Mouse (Mus musculus) neural tube, embryonic 12.5 days (tissue): ENCODE results near the gene Dtnbp1. TPM values are rescaled to one million over a fixed set of nuclear protein-coding genes. Genes with fewer than 3 reads are reported as not detected.

Experiments used
- ATAC-seq: fragments of 200-750 bp; cut with Nextera tagmentation; 2 replicates; pipeline ENCODE4 v1.8.0; 2017; ENCODE audit warnings: low read depth, mild to moderate bottlenecking, moderate TSS enrichment, moderate library complexity; ENCODE audit not compliant: low FRiP score
- H3K27ac ChIP-seq: fragments of 300-500 bp; sonication (generic); 2 replicates; pipeline ENCODE4 v1.5.1; 2016
- H3K27me3 ChIP-seq: fragments of 300-500 bp; sonication (generic); replicated peaks from 2 replicates; pipeline ENCODE4 v1.6.1; 2016; ENCODE audit warnings: mild to moderate bottlenecking
- H3K36me3 ChIP-seq: fragments of 300-500 bp; sonication (generic); 2 replicates; pipeline ENCODE4 v1.6.1; 2016; ENCODE audit warnings: mild to moderate bottlenecking
- H3K4me1 ChIP-seq: fragments of 300-500 bp; sonication (generic); 2 replicates; pipeline ENCODE4 v1.6.1; 2016
- H3K4me2 ChIP-seq: fragments of 300-500 bp; sonication (generic); replicated peaks from 2 replicates; pipeline ENCODE4 v1.6.1; 2016; ENCODE audit warnings: mild to moderate bottlenecking
- H3K4me3 ChIP-seq: fragments of 300-500 bp; sonication (generic); 2 replicates; pipeline ENCODE4 v1.5.1; 2016
- H3K9ac ChIP-seq: fragments of 300-500 bp; sonication (generic); 2 replicates; pipeline ENCODE4 v1.6.1; 2016; ENCODE audit warnings: mild to moderate bottlenecking
- H3K9me3 ChIP-seq: fragments of 300-500 bp; sonication (generic); 2 replicates; pipeline ENCODE4 v1.6.1; 2016; ENCODE audit warnings: mild to moderate bottlenecking
- WGBS: fragments of 180-500 bp; shearing (Covaris S2); methylation state at CpG from one replicate; pipeline ENCODE4 v1.1.7; 2016; 5-methylcytosine and 5-hydroxymethylcytosine counted together
- polyA plus RNA-seq: library from polyadenylated mRNA; unstranded; fragments of >200 nt; fragmentation: Nextera tagmentation; extraction: Ambion mirVana; gene quantifications from 2 replicates; pipeline ENCODE4 v1.2.1, GENCODE M21; 2016

The Dtnbp1 gene
- polyA plus RNA-seq, 1 experiment from 2014 or later: 91.1 TPM

- H3K4me2 ChIP-seq: no peak overlapping the region
- no peaks in the 10 kb centered on the region for H3K27me3 ChIP-seq
- H3K4me1 ChIP-seq: peaks cover 31% of the 10 kb centered on the region
- peaks cover 11% of the 10 kb centered on the region; the same call in 1 of the 2 replicates for H3K36me3 ChIP-seq
- H3K4me3 ChIP-seq: no peak overlapping the region
- 77% methylated on average over 2 of the region's 2 CpGs for WGBS
- no peak overlapping the region for H3K9ac ChIP-seq
- no peak for ATAC-seq
- no peaks in the 10 kb centered on the region for H3K9me3 ChIP-seq
- no peak overlapping the region for H3K27ac ChIP-seq
Observed at GRCm38 (mm10) chr13:44876799-44877198, 125.1 kb downstream of the Dtnbp1 start.

Other genes with a start within 250 kb of the Dtnbp1 start
- not detected in 2 replicates for gene Gm9817, start 76.5 kb upstream of the Dtnbp1 start, polyA plus RNA-seq